Comparison of ENCODE assay signal across 24 mouse cellular contexts in genomic region chr3:54681310-54682204, GRCm38 (mm10). TPM values are rescaled to one million over a fixed set of nuclear protein-coding genes. Genes with fewer than 3 reads are reported as not detected.
A peak's percentile ranks its signal among the peaks of the same experiment; 100 is the strongest.
DNase-seq lines count a peak whose midpoint lies in the region; ATAC-seq and TF ChIP-seq lines count a peak whose summit lies in the region.
"Had no signal": no experiment of that assay in that cellular context is flagged by ENCODE, and none has a peak within 500 bp of the region (broad histone marks: within the 10 kb centered on the region; RNA-seq: fewer than 3 reads in every experiment).

No protein-coding gene starts in this region.

- no peak overlapping the region for H3K4me3 ChIP-seq in kidney, embryonic 16.5 days (ENCODE audit: low read length)
- H3K4me3 ChIP-seq in MEL (ENCODE audit: control insufficient read depth in 1 of 2, insufficient read depth in 1 of 2, low read depth in 2 of 2, low read length in 2 of 2) (no peak overlapping the region), macrophage (ENCODE audit: inconsistent target) (no peak overlapping the region)
- H3K4me3 ChIP-seq: forebrain, embryonic 13.5 days; heart, embryonic 15.5 days; hindbrain, embryonic 15.5 days had no signal

- H3K9ac ChIP-seq in kidney, embryonic 16.5 days (replicated peaks; ENCODE audit: low read length), result no peak overlapping the region
- H3K9ac ChIP-seq in MEL (ENCODE audit: control insufficient read depth, low read depth, low read length, poor library complexity, severe bottlenecking), result no peak overlapping the region
- H3K9ac ChIP-seq: forebrain, embryonic 13.5 days; forebrain, postnatal 0 days; heart, embryonic 15.5 days; hindbrain, embryonic 15.5 days had no signal

- DNase-seq in heart, adult 11 months, result peak; percentile 17
- DNase-seq in heart, adult 8-10 months (ENCODE audit: low spot score), result no peak
- no peak for DNase-seq in kidney, adult 11 months
- peak; percentile 33 for DNase-seq in MEL (ENCODE audit: low read depth, low spot score)
- DNase-seq in right cerebral cortex, adult 18-20 months, result no peak
- DNase-seq in cerebellum, adult 9-11 months, result no peak
- DNase-seq: adrenal gland, adult 8-10 months; adrenal gland, postnatal 36 days; cerebellum, adult 2 months; cerebellum, postnatal 25 days; forebrain, postnatal 0 days; gastrocnemius, postnatal 14 days; heart, postnatal 14 days had no signal

- H3K36me3 ChIP-seq in kidney, embryonic 16.5 days (ENCODE audit: insufficient read depth, low read length), result no peaks in the 10 kb centered on the region
- H3K36me3 ChIP-seq in MEL (ENCODE audit: control insufficient read depth in 1 of 2, insufficient read depth in 2 of 2, low read length in 2 of 2), result no peaks in the 10 kb centered on the region; a peak in 1 of 4 replicates
- H3K36me3 ChIP-seq in macrophage (ENCODE audit: inconsistent target), result no peaks in the 10 kb centered on the region
- H3K36me3 ChIP-seq: heart, embryonic 15.5 days; hindbrain, embryonic 15.5 days had no signal

- TF ChIP-seq EP300 in MEL (IDR thresholded peaks at IDR 0.05; ENCODE audit: low read depth in 1 of 2, low read length in 2 of 2), result 0 out of 4 replicates have a peak, but pooled peaks of 1 of the 2 experiments have one; percentile 12

- TF ChIP-seq POLR2A in MEL (IDR thresholded peaks at IDR 0.05; ENCODE audit: control insufficient read depth in 1 of 2, insufficient read depth in 1 of 2, low read depth in 1 of 2, low read length in 2 of 2, poor library complexity in 1 of 2), result no peak

- H3K4me1 ChIP-seq in kidney, embryonic 16.5 days (ENCODE audit: insufficient read depth, low read length), result peaks cover 17% of the 10 kb centered on the region; the same call in 1 of the 2 replicates
- peaks cover 0 to 4% of the 10 kb centered on the region in 2 experiments; a peak in 1 of 4 replicates for H3K4me1 ChIP-seq in MEL (ENCODE audit: control insufficient read depth in 1 of 2, insufficient read depth in 2 of 2, low read length in 2 of 2)
- H3K4me1 ChIP-seq: forebrain, embryonic 13.5 days; heart, embryonic 15.5 days; hindbrain, embryonic 15.5 days had no signal

- no peaks in the 10 kb centered on the region for H3K79me2 ChIP-seq in MEL (ENCODE audit: control insufficient read depth, insufficient read depth, low read length, poor library complexity)
- H3K79me2 ChIP-seq in macrophage (ENCODE audit: inconsistent target), result no peaks in the 10 kb centered on the region

- peak overlapping the region; percentile 20; the same call in 1 of the 2 replicates for H3K27ac ChIP-seq in kidney, embryonic 16.5 days (ENCODE audit: low read length)
- H3K27ac ChIP-seq in MEL (ENCODE audit: control insufficient read depth, low read depth, low read length) (no peak overlapping the region), macrophage (peak overlapping the region; percentile 34)
- H3K27ac ChIP-seq: forebrain, embryonic 13.5 days; heart, embryonic 15.5 days; hindbrain, embryonic 15.5 days had no signal

- no peaks in the 10 kb centered on the region for H3K9me3 ChIP-seq in kidney, embryonic 16.5 days (ENCODE audit: low read length)
- no peaks in the 10 kb centered on the region for H3K9me3 ChIP-seq in MEL (replicated peaks; ENCODE audit: insufficient read depth, low read length)
- H3K9me3 ChIP-seq: forebrain, embryonic 13.5 days; heart, embryonic 15.5 days; hindbrain, embryonic 15.5 days had no signal

- no peak overlapping the region for H3K4me2 ChIP-seq in kidney, embryonic 16.5 days (replicated peaks; ENCODE audit: low read depth, low read length)
- H3K4me2 ChIP-seq: forebrain, embryonic 13.5 days; heart, embryonic 11.5 days; heart, embryonic 15.5 days; hindbrain, embryonic 15.5 days had no signal

- TF ChIP-seq RAD21 in MEL (IDR thresholded peaks at IDR 0.05; ENCODE audit: low read depth, low read length), result no peak

- TF ChIP-seq CTCF in MEL (IDR thresholded peaks at IDR 0.05 in 2 of 3, conservative IDR thresholded peaks at IDR 0.05 in 1 of 3; ENCODE audit: control insufficient read depth in 1 of 3, insufficient read depth in 1 of 3, low read depth in 2 of 3, low read length in 3 of 3, poor library complexity in 1 of 3, severe bottlenecking in 1 of 3), result no peak

- no peak; the same call in 1 of the 2 replicates for ATAC-seq in kidney, embryonic 16.5 days (ENCODE audit: low FRiP score, low TSS enrichment)
- ATAC-seq: forebrain, embryonic 13.5 days; forebrain, postnatal 0 days had no signal

- no peaks in the 10 kb centered on the region for H3K27me3 ChIP-seq in kidney, embryonic 16.5 days (ENCODE audit: insufficient read depth, low read length)
- no peaks in the 10 kb centered on the region for H3K27me3 ChIP-seq in MEL (ENCODE audit: control insufficient read depth in 1 of 2, insufficient read depth in 2 of 2, low read length in 2 of 2)
- H3K27me3 ChIP-seq: forebrain, embryonic 13.5 days; heart, embryonic 15.5 days; hindbrain, embryonic 15.5 days had no signal

- WGBS in kidney, embryonic 16.5 days, result 32% methylated on average over 6 of the region's 6 CpGs
- WGBS in macrophage (ENCODE audit: missing documents), result 43% methylated on average over 6 of the region's 6 CpGs

TF ChIP-seq in MEL, 35 proteins besides CTCF, POLR2A, EP300 and RAD21:
- no peak for TF ChIP-seq POLR2AphosphoS2 (IDR thresholded peaks at IDR 0.05; ENCODE audit: low read length)
- TF ChIP-seq ZMIZ1 (IDR thresholded peaks at IDR 0.05; ENCODE audit: low read depth, low read length), result no peak
- TF ChIP-seq TAL1 (IDR thresholded peaks at IDR 0.05; ENCODE audit: low read length), result no peak
- no peak for TF ChIP-seq SIN3A (IDR thresholded peaks at IDR 0.05; ENCODE audit: low read length)
- no peak for TF ChIP-seq MYC (IDR thresholded peaks at IDR 0.05; ENCODE audit: low read depth, low read length)

RNA-seq across cellular contexts. Expression of gene Supt20, which starts 11.1 kb away (rescaled TPM):
- 10 to 100 TPM; 16.7 to 22.3 (median 18.6) TPM for total RNA-seq in heart, adult 8-10 months (2022)
- polyA plus RNA-seq in kidney, embryonic 16.5 days (2015; fragmentation: Nextera tagmentation; extraction: Ambion mirVana), result 110 and 118 TPM in 2 replicates
- 31.6 and 34.8 TPM in 2 replicates for total RNA-seq in MEL (2012; rRNA removed)
- polyA plus RNA-seq in MEL (2012; ENCODE audit: insufficient read depth in 1 of 2, insufficient read length in 2 of 2, low read depth in 1 of 2, low replicate concordance in 2 of 2, missing spikeins in 1 of 2), result 10 to 100 TPM in 1 of 2 experiments, not detected in 1; 66.6 TPM
- total RNA-seq in macrophage (2018; cell fraction: chromatin; rRNA removed), result 100 to 1,000 TPM; 191 to 456 (median 315) TPM
- 10 to 100 TPM; 22.9 to 41.0 (median 32.8) TPM for total RNA-seq in macrophage (2018; cell fraction: cytosol; rRNA removed)
- total RNA-seq in macrophage (2018; cell fraction: nucleus; rRNA removed), result 100 to 1,000 TPM; 107 to 284 (median 168) TPM
- 31.6 to 42.0 TPM (median 38.7 TPM) in 3 replicates for polyA plus RNA-seq in macrophage (2018)

RNA-seq across cellular contexts. Expression of gene Gm21958, which starts 32.6 kb away (rescaled TPM):
- total RNA-seq in heart, adult 8-10 months (2022), result not detected
- 0.58 TPM in 1 of 2 replicates, not detected in the other for polyA plus RNA-seq in kidney, embryonic 16.5 days (2015; fragmentation: Nextera tagmentation; extraction: Ambion mirVana)
- not detected in 2 replicates for total RNA-seq in MEL (2012; rRNA removed)
- under 1 TPM in 1 of 2 experiments, not detected in 1; 0.45 TPM for polyA plus RNA-seq in MEL (2012; ENCODE audit: insufficient read depth in 1 of 2, insufficient read length in 2 of 2, low read depth in 1 of 2, low replicate concordance in 2 of 2, missing spikeins in 1 of 2)
- not detected for total RNA-seq in macrophage (2018; cell fraction: chromatin; rRNA removed)
- not detected for total RNA-seq in macrophage (2018; cell fraction: cytosol; rRNA removed)
- total RNA-seq in macrophage (2018; cell fraction: nucleus; rRNA removed), result not detected
- polyA plus RNA-seq in macrophage (2018), result not detected in 3 replicates
- total RNA-seq: adrenal gland, adult 8-10 months; adrenal gland, postnatal 36 days; ES-E14; forebrain, postnatal 0 days; gastrocnemius, adult 18-20 months; gastrocnemius, postnatal 14 days; heart, postnatal 14 days had no signal
- polyA plus RNA-seq: C2C12; cerebellum, adult 2 months; forebrain, embryonic 13.5 days; gonadal fat pad, adult 2 months; hindbrain, embryonic 11.5 days had no signal

RNA-seq across cellular contexts. Expression of gene Exosc8, which starts 53.6 kb away (rescaled TPM):
- 10 to 100 TPM; 16.1 to 20.2 (median 18.9) TPM for total RNA-seq in heart, adult 8-10 months (2022)
- 134 and 136 TPM in 2 replicates for polyA plus RNA-seq in kidney, embryonic 16.5 days (2015; fragmentation: Nextera tagmentation; extraction: Ambion mirVana)
- total RNA-seq in MEL (2012; rRNA removed), result 227 and 231 TPM in 2 replicates
- polyA plus RNA-seq in MEL (2012; ENCODE audit: insufficient read depth in 1 of 2, insufficient read length in 2 of 2, low read depth in 1 of 2, low replicate concordance in 2 of 2, missing spikeins in 1 of 2), result 100 to 1,000 TPM in 1 of 2 experiments, not detected in 1; 361 TPM
- 10 to 100 TPM in 25 of 26 experiments, 1 to 10 TPM in 1; 7.8 to 73.2 (median 30.9) TPM for total RNA-seq in macrophage (2018; cell fraction: chromatin; rRNA removed)
- 10 to 100 TPM; 15.5 to 31.4 (median 21.4) TPM for total RNA-seq in macrophage (2018; cell fraction: cytosol; rRNA removed)
- total RNA-seq in macrophage (2018; cell fraction: nucleus; rRNA removed), result 10 to 100 TPM in 24 of 26 experiments, 1 to 10 TPM in 2; 9.0 to 66.7 (median 21.4) TPM
- 23.8 to 55.0 TPM (median 49.3 TPM) in 3 replicates for polyA plus RNA-seq in macrophage (2018)

RNA-seq across cellular contexts. Expression of gene Alg5, which starts 53.8 kb away (rescaled TPM):
- 10 to 100 TPM in 2 of 4 experiments, 1 to 10 TPM in 2; 9.2 to 11.3 (median 10.3) TPM for total RNA-seq in heart, adult 8-10 months (2022)
- polyA plus RNA-seq in kidney, embryonic 16.5 days (2015; fragmentation: Nextera tagmentation; extraction: Ambion mirVana), result 58.8 TPM in 2 replicates
- 42.8 and 44.0 TPM in 2 replicates for total RNA-seq in MEL (2012; rRNA removed)
- 10 to 100 TPM in 1 of 2 experiments, not detected in 1; 34.8 TPM for polyA plus RNA-seq in MEL (2012; ENCODE audit: insufficient read depth in 1 of 2, insufficient read length in 2 of 2, low read depth in 1 of 2, low replicate concordance in 2 of 2, missing spikeins in 1 of 2)
- total RNA-seq in macrophage (2018; cell fraction: chromatin; rRNA removed), result 10 to 100 TPM in 16 of 26 experiments, 1 to 10 TPM in 10; 6.8 to 30.2 (median 15.4) TPM
- 10 to 100 TPM; 26.8 to 38.2 (median 33.2) TPM for total RNA-seq in macrophage (2018; cell fraction: cytosol; rRNA removed)
- 10 to 100 TPM; 12.5 to 38.2 (median 17.8) TPM for total RNA-seq in macrophage (2018; cell fraction: nucleus; rRNA removed)
- 39.5 to 52.5 TPM (median 47.8 TPM) in 3 replicates for polyA plus RNA-seq in macrophage (2018)

Comparison
In these comparisons a context has a peak if more than half of its experiments do, and no peak if none do; other contexts are left out.
1. DNase-seq: peak in heart, adult 11 months (single experiment) and MEL (single experiment); none in heart, adult 8-10 months (single experiment), kidney, adult 11 months (single experiment), right cerebral cortex, adult 18-20 months (single experiment) and cerebellum, adult 9-11 months (single experiment).